In the genomic region with DNA sequence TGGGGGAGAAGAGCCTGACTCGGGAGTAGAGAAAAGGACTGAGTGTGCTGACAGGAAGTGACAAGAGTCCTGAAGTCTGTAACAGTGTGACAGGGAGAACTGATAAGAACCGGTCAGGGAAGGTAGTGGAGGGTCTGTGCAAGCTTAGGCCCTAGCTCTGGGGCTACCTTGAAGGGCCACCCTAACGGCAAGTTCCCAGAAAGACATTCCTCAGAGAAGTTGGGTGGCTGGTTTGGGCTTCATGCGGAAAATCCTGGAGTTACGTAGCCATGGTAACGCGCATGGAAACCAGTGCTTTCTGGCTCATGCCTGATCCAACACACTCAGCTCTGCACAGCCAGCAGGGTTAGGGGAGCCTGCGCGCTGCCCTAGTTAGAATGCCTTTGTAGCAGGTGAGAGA, we compare ENCODE assay signal across 8 mouse cellular contexts. TPM values are rescaled to one million over a fixed set of nuclear protein-coding genes. Genes with fewer than 3 reads are reported as not detected.
A peak's percentile ranks its signal among the peaks of the same experiment; 100 is the strongest.
DNase-seq lines count a peak whose midpoint lies in the region; ATAC-seq and TF ChIP-seq lines count a peak whose summit lies in the region.

A gene (plus strand): TSS at position 291 of the 400 bp plus-strand sequence.

- H3K9ac ChIP-seq in heart, embryonic 15.5 days, result no peak within 1 kb of the TSS
- no peak within 1 kb of the TSS; the same call in 1 of the 2 replicates for H3K9ac ChIP-seq in liver, embryonic 15.5 days

- peak; percentile 46; the same call in 1 of the 2 replicates for ATAC-seq in heart, embryonic 15.5 days (replicated peaks; ENCODE audit: insufficient number of reproducible peaks, insufficient read depth, low FRiP score, low read depth)
- no peak for ATAC-seq in liver, embryonic 15.5 days (ENCODE audit: insufficient read depth)

- no peaks in the 10 kb centered on the region; the same call in 1 of the 2 replicates for H3K4me1 ChIP-seq in spleen, adult 2 months (ENCODE audit: control insufficient read depth, insufficient read depth, insufficient read length)
- peaks cover 20% of the 10 kb centered on the region for H3K4me1 ChIP-seq in heart, embryonic 15.5 days (replicated peaks)
- peaks cover 33% of the 10 kb centered on the region for H3K4me1 ChIP-seq in liver, embryonic 15.5 days (replicated peaks)

- no peak for TF ChIP-seq POLR2A in spleen, adult 2 months (IDR thresholded peaks at IDR 0.05; ENCODE audit: low read depth, low read length)

- H3K27ac ChIP-seq in spleen, adult 2 months (ENCODE audit: insufficient read depth, low read length), result no peak within 1 kb of the TSS
- no peak within 1 kb of the TSS; the same call in 1 of the 2 replicates for H3K27ac ChIP-seq in heart, embryonic 15.5 days
- H3K27ac ChIP-seq in liver, embryonic 15.5 days (replicated peaks), result no peak within 1 kb of the TSS

- peak within 1 kb of the TSS; percentile 38 for H3K4me2 ChIP-seq in heart, embryonic 15.5 days
- H3K4me2 ChIP-seq in liver, embryonic 15.5 days, result no peak within 1 kb of the TSS

- TF ChIP-seq CTCF in spleen, adult 2 months (IDR thresholded peaks at IDR 0.05; ENCODE audit: extremely low read depth, insufficient read depth, insufficient read length, insufficient replicate concordance), result no peak

- WGBS in spleen, adult 2 months, result 67% methylated on average over 9 of the region's 9 CpGs
- 28% methylated on average over 9 of the region's 9 CpGs for WGBS in heart, embryonic 15.5 days
- whole genome bisulfite sequencing in liver, embryonic 15.5 days (ENCODE audit: insufficient replicate concordance), result 38% methylated on average over 9 of the region's 9 CpGs

- no peaks in the 10 kb centered on the region for H3K9me3 ChIP-seq in heart, embryonic 15.5 days (replicated peaks)
- no peaks in the 10 kb centered on the region for H3K9me3 ChIP-seq in liver, embryonic 15.5 days (replicated peaks)

- no peak within 1 kb of the TSS for H3K4me3 ChIP-seq in spleen, adult 2 months (ENCODE audit: extremely low read depth, insufficient read depth, insufficient read length)
- no peak within 1 kb of the TSS for H3K4me3 ChIP-seq in heart, embryonic 15.5 days
- no peak within 1 kb of the TSS for H3K4me3 ChIP-seq in liver, embryonic 15.5 days (replicated peaks)

- no peaks in the 10 kb centered on the region for H3K27me3 ChIP-seq in spleen, adult 2 months (ENCODE audit: control insufficient read depth, insufficient read depth, low read length)
- peaks cover under 1% of the 10 kb centered on the region; the same call in 1 of the 2 replicates for H3K27me3 ChIP-seq in heart, embryonic 15.5 days
- peaks cover 15% of the 10 kb centered on the region for H3K27me3 ChIP-seq in liver, embryonic 15.5 days

- H3K36me3 ChIP-seq in spleen, adult 2 months (ENCODE audit: control insufficient read depth, insufficient read depth, low read length), result no peaks in the 10 kb centered on the region
- H3K36me3 ChIP-seq in heart, embryonic 15.5 days, result no peaks in the 10 kb centered on the region
- no peaks in the 10 kb centered on the region for H3K36me3 ChIP-seq in liver, embryonic 15.5 days (replicated peaks)

- no peak for DNase-seq in spleen, adult 2 months (ENCODE audit: low read depth in 1 of 2, low spot score in 2 of 2)
- no peak for DNase-seq in spleen, postnatal 36 days (ENCODE audit: low spot score in 2 of 2)
- peak; percentile 69 for DNase-seq in embryo, embryonic 11 days
- peak; percentile 62 to 72 for DNase-seq in kidney, postnatal 36 days
- DNase-seq in neural tube, embryonic 10.5 days (ENCODE audit: extremely low spot score, low spot score), result peak; percentile 33
- DNase-seq in gastrocnemius, postnatal 25 days, result no peak

RNA-seq across cellular contexts. Expression of the gene that starts here (rescaled TPM):
- 97.5 and 134 TPM in 2 replicates for polyA plus RNA-seq in spleen, adult 2 months (2012; rRNA removed)
- polyA plus RNA-seq in heart, embryonic 15.5 days (2015; fragmentation: Nextera tagmentation; extraction: Ambion mirVana), result 8.8 and 28.5 TPM in 2 replicates
- 43.1 and 47.0 TPM in 2 replicates for polyA plus RNA-seq in liver, embryonic 15.5 days (2015; fragmentation: Nextera tagmentation; extraction: Ambion mirVana)
- 1 to 10 TPM; 1.8 to 5.1 TPM for total RNA-seq in gastrocnemius, postnatal 25 days (2021)

Comparison
In these comparisons a context has a peak if more than half of its experiments do, and no peak if none do; other contexts are left out.
1. DNase-seq: peak in embryo, embryonic 11 days (single experiment), kidney, postnatal 36 days (2 of 2) and neural tube, embryonic 10.5 days (single experiment); none in spleen, adult 2 months (0 of 2), spleen, postnatal 36 days (0 of 2) and gastrocnemius, postnatal 25 days (single experiment).